Mouse (Mus musculus) liver, adult 2 months (tissue): ENCODE data around the gene Prr7. TPM values are rescaled to one million over a fixed set of nuclear protein-coding genes. Genes with fewer than 3 reads are reported as not detected.

Experiments used
- DNase-seq: peaks from one replicate; pipeline ENCODE4 v3.0.0-alpha.2; 2011; ENCODE audit warnings: low read depth, low spot score; ENCODE audit errors: extremely low read depth
- H3K27ac ChIP-seq: fragments of 200-500 bp; replicated peaks from 2 replicates; pipeline ENCODE4 v1.5.1; 2012; ENCODE audit warnings: low read depth, mild to moderate bottlenecking, control low read depth, inconsistent platforms, low read length; ENCODE audit not compliant: insufficient read depth
- H3K27me3 ChIP-seq: fragments of 200-500 bp; 2 replicates; pipeline ENCODE4 v1.6.1; 2012; ENCODE audit warnings: mild to moderate bottlenecking, moderate library complexity, low read length, inconsistent platforms; ENCODE audit not compliant: control insufficient read depth, insufficient read depth
- H3K36me3 ChIP-seq: fragments of 200-500 bp; 2 replicates; pipeline ENCODE4 v1.6.1; 2012; ENCODE audit warnings: low read length, inconsistent platforms; ENCODE audit not compliant: control insufficient read depth, insufficient read depth
- H3K4me1 ChIP-seq: fragments of 200-500 bp; 2 replicates; pipeline ENCODE4 v1.6.1; 2011; ENCODE audit warnings: low read length; ENCODE audit not compliant: control insufficient read depth, insufficient read depth
- H3K4me3 ChIP-seq: fragments of 200-500 bp; 2 replicates; pipeline ENCODE4 v1.5.1; 2011; ENCODE audit warnings: low read depth, mild to moderate bottlenecking, control low read depth, low read length, moderate library complexity; ENCODE audit not compliant: insufficient read depth
- H3K79me2 ChIP-seq: fragments of 200-500 bp; 2 replicates; pipeline ENCODE4 v1.6.1; 2012; ENCODE audit warnings: inconsistent platforms, mild to moderate bottlenecking, low read length, moderate library complexity; ENCODE audit not compliant: control insufficient read depth, insufficient read depth
- H3K9ac ChIP-seq: fragments of 200-500 bp; 2 replicates; pipeline ENCODE4 v1.6.1; 2012; ENCODE audit warnings: low read depth, mild to moderate bottlenecking, control low read depth, inconsistent platforms, low read length
- CTCF ChIP-seq: fragments of 200-500 bp; IDR thresholded peaks from 2 replicates; pipeline ENCODE4 v1.5.1; 2011; ENCODE audit warnings: low read depth, low read length, control low read depth
- POLR2A ChIP-seq: fragments of 200-500 bp; IDR thresholded peaks from 2 replicates; pipeline ENCODE4 v1.6.1; 2011; ENCODE audit warnings: low read length, control low read depth; ENCODE audit not compliant: insufficient read depth; ENCODE audit errors: extremely low read depth
- WGBS: fragments of 180-500 bp; shearing (Covaris S2); methylation state at CpG from one replicate; pipeline ENCODE4 v1.1.7; 2018; 5-methylcytosine and 5-hydroxymethylcytosine counted together
- polyA plus RNA-seq: library from polyadenylated mRNA; depleted of rRNA; stranded (reverse); fragments of >200 nt; gene quantifications from 2 replicates; pipeline ENCODE4 v1.2.3, GENCODE M21; 2012
- total RNA-seq: library from RNA; depleted of rRNA; stranded (reverse); fragments of >200 nt; gene quantifications from 2 replicates; pipeline ENCODE4 v1.2.3, GENCODE M21; 2014

Prr7 gene
- total and polyA plus RNA-seq, 2 experiments = 0.31 TPM; not detected in 1

DNA sequence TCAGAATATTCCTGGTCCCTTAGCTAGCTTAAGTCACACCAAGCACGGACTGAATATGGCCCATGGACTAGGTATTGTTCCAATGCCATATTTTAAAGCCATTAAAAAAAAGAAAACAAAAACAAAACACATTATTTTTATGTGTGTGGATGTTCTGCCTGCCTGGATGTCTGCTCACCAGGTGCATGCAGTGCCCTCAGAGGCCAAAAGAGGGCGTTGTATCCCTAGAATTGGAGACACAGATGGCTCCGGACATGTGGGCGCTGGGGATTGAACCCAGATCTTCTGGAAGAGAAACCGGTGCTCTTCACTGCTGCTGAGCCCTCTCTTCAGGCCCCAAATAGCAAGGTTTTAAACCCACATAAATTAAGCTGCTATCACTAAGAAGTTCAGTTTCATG is 14.0 kb downstream of the Prr7 start:
- Histone ChIP-seq H3K36me3 (no peaks in the 10 kb centered on the region), H3K9ac (no peak overlapping the region), H3K27ac (no peak overlapping the region), H3K27me3 (peaks cover 2% of the 10 kb centered on the region; the same call in 1 of the 2 replicates), H3K4me1 (no peaks in the 10 kb centered on the region; the same call in 1 of the 2 replicates), H3K4me3 (no peak overlapping the region), H3K79me2 (no peaks in the 10 kb centered on the region)
- 54% methylated on average over 5 of the region's 5 CpGs for WGBS
- peak; percentile 18 for DNase-seq
- TF ChIP-seq CTCF = peak; percentile 89
- TF ChIP-seq POLR2A = no peak

DNA sequence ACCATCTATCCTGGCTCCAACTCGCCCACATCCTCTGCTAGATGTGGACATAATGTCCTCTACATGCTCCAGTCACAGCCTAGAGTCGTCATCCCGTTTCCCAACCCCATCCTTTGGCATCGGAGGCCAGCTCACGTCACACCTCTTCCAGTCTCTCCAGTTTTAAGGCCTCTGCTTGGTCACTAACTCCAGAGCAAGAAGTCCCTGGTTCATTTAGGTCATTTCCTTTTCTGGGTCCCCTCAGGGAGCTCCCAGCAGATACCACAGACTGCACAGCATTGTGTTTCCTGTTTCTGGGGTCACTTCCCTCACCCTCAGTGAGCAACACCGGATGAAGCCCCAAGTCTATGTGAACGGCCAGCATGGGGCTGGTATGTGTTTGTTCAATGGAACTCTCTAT is 14.9 kb downstream of the Prr7 start:
- no peaks in the 10 kb centered on the region for H3K79me2 ChIP-seq
- 0 out of 2 replicates have a peak overlapping the region, but pooled peaks have one; percentile 17 for H3K27ac ChIP-seq
- no peaks in the 10 kb centered on the region for H3K36me3 ChIP-seq
- 59% methylated on average over 7 of the region's 7 CpGs for WGBS
- no peak overlapping the region for H3K4me3 ChIP-seq
- TF ChIP-seq POLR2A = no peak
- TF ChIP-seq CTCF = no peak
- H3K9ac ChIP-seq = no peak overlapping the region
- no peaks in the 10 kb centered on the region for H3K27me3 ChIP-seq
- DNase-seq = peak; percentile 37
- no peaks in the 10 kb centered on the region; the same call in 1 of the 2 replicates for H3K4me1 ChIP-seq

DNA sequence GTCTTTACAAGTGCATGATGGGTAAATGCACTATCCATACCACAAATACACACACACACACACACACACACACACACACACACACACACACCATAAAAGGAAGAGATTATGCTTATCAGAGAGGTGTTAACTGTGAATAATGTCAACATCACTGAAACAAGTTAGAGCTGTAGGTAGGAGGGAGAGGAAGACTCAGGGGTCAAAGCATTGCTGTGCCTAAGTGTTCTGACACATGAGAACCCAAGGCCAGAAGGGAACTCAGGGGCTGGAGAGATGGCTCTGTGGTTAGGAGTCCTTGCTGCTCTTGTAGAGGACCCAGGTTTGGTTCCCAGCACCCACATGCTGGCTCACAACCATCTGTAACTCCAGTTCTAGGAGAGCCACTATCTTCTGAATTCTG is 15.9 kb downstream of the Prr7 start:
- H3K79me2 ChIP-seq = no peaks in the 10 kb centered on the region
- H3K36me3 ChIP-seq = no peaks in the 10 kb centered on the region
- no peak overlapping the region for H3K9ac ChIP-seq
- H3K4me3 ChIP-seq = no peak overlapping the region
- H3K27ac ChIP-seq = no peak overlapping the region
- no peaks in the 10 kb centered on the region for H3K27me3 ChIP-seq
- TF ChIP-seq CTCF = no peak
- TF ChIP-seq POLR2A = no peak
- DNase-seq = no peak
- H3K4me1 ChIP-seq = no peaks in the 10 kb centered on the region; the same call in 1 of the 2 replicates

DNA sequence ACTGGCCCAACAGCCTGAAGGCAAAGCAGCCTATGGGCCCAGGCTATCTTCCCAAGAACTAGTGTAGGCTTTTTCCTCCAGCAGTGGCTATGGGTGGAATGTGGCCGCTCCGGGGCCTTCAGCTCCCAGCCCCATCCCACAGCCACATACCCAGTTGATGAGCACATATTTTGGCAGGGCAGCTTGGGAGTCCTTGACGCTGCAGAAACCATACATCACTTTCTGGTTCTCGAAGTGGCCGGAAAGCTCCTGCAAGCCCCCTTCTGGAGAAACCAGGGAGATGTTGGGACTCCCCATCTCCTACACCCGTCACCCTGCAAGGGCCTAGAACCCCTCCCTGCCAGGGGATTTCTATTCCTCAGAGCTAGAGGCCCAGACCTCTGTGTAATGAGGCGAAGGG is 18.5 kb downstream of the Prr7 start:
- DNase-seq = no peak
- Histone ChIP-seq H3K79me2 (no peaks in the 10 kb centered on the region), H3K36me3 (no peaks in the 10 kb centered on the region), H3K4me3 (no peak overlapping the region), H3K4me1 (no peaks in the 10 kb centered on the region; the same call in 1 of the 2 replicates), H3K27me3 (peaks cover 4% of the 10 kb centered on the region; the same call in 1 of the 2 replicates), H3K9ac (peak overlapping the region; percentile 31; the same call in 1 of the 2 replicates), H3K27ac (peak overlapping the region; percentile 12; the same call in 1 of the 2 replicates)
- TF ChIP-seq CTCF (no peak), POLR2A (no peak)
- 85% methylated on average over 7 of the region's 7 CpGs for WGBS

DNA sequence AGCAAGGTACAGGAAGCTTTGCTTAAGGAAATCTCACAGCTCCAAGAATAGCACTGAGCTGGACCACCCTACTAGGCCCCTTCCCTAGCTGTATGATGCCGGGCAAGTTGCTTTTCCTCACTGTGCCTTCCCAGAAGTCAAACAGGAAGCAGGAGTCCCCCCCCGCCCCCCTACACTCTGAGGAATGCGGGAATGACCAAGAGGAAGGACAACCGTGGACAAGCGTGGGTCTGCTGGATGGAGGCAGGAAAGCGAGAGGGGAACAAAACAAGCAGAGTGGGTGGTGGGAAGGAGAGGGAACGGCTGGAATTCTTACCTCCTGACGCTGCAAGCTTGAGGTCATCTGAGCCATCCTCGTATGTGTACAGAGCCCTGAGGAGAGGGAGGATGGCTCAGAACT is 19.0 kb downstream of the Prr7 start:
- Histone ChIP-seq H3K4me3 (no peak overlapping the region), H3K9ac (no peak overlapping the region), H3K4me1 (no peaks in the 10 kb centered on the region; the same call in 1 of the 2 replicates), H3K79me2 (no peaks in the 10 kb centered on the region), H3K36me3 (no peaks in the 10 kb centered on the region), H3K27me3 (peaks cover 4% of the 10 kb centered on the region; the same call in 1 of the 2 replicates), H3K27ac (peak overlapping the region; percentile 12; the same call in 1 of the 2 replicates)
- WGBS = 61% methylated on average over 9 of the region's 9 CpGs
- DNase-seq = no peak
- TF ChIP-seq POLR2A (no peak), CTCF (no peak)

- H3K9ac ChIP-seq = no peak overlapping the region
- TF ChIP-seq POLR2A (no peak), CTCF (no peak)
- no peak for DNase-seq
- 70% methylated on average over 15 of the region's 15 CpGs for WGBS
- no peaks in the 10 kb centered on the region for H3K79me2 ChIP-seq
- no peak overlapping the region for H3K27ac ChIP-seq
- no peaks in the 10 kb centered on the region for H3K36me3 ChIP-seq
- H3K4me1 ChIP-seq = no peaks in the 10 kb centered on the region; the same call in 1 of the 2 replicates
- no peak overlapping the region for H3K4me3 ChIP-seq
- peaks cover 4% of the 10 kb centered on the region; the same call in 1 of the 2 replicates for H3K27me3 ChIP-seq
These were observed 19.5 kb downstream of the Prr7 start for GRCm38 (mm10) chr13:55483593-55483992.
